Mouse (Mus musculus): ENCODE results near the gene Adgrg6.

The Adgrg6 gene

GRCm38 (mm10) chr10:14544941-14545717 is at the start of gene Adgrg6:
TSS of gene Adgrg6 (minus strand) at chr10:14545659.
- peak; percentile 3 for DNase-seq (ENCODE audit: low read depth, low spot score)

GRCm38 (mm10) chr10:14592215-14592614 is 46.8 kb upstream of the Adgrg6 start:
- DNase-seq (ENCODE audit: low read depth, low spot score) = no peak

- no peak for DNase-seq (ENCODE audit: low read depth, low spot score)
Observed at GRCm38 (mm10) chr10:14590816-14591215, 45.4 kb upstream of the Adgrg6 start.

- no peak for DNase-seq (ENCODE audit: low read depth, low spot score)
Observed at GRCm38 (mm10) chr10:14589667-14590066, 44.2 kb upstream of the Adgrg6 start.

GRCm38 (mm10) chr10:14583496-14583895 is 38.0 kb upstream of the Adgrg6 start:
- no peak for DNase-seq (ENCODE audit: low read depth, low spot score)

- DNase-seq (ENCODE audit: low read depth, low spot score) = no peak
Observed at GRCm38 (mm10) chr10:14574255-14574654, 28.8 kb upstream of the Adgrg6 start.

GRCm38 (mm10) chr10:14571143-14571542 is 25.7 kb upstream of the Adgrg6 start:
- DNase-seq (ENCODE audit: low read depth, low spot score) = no peak

GRCm38 (mm10) chr10:14570616-14571015 is 25.2 kb upstream of the Adgrg6 start:
- no peak for DNase-seq (ENCODE audit: low read depth, low spot score)

GRCm38 (mm10) chr10:14546111-14546551 is 672 bp upstream of the Adgrg6 start:
- DNase-seq (ENCODE audit: low read depth, low spot score) = no peak

- no peak for DNase-seq (ENCODE audit: low read depth, low spot score)
Observed at GRCm38 (mm10) chr10:14544608-14544940, 885 bp downstream of the Adgrg6 start.

- no peak for DNase-seq (ENCODE audit: low read depth, low spot score)
Observed at GRCm38 (mm10) chr10:14543511-14544067, 1.9 kb downstream of the Adgrg6 start.

- DNase-seq (ENCODE audit: low read depth, low spot score) = no peak
Observed at GRCm38 (mm10) chr10:14537102-14537501, 8.4 kb downstream of the Adgrg6 start.

GRCm38 (mm10) chr10:14531090-14531489 is 14.4 kb downstream of the Adgrg6 start:
- no peak for DNase-seq (ENCODE audit: low read depth, low spot score)

- DNase-seq (ENCODE audit: low read depth, low spot score) = no peak
Observed at GRCm38 (mm10) chr10:14530670-14531069, 14.8 kb downstream of the Adgrg6 start.

- no peak for DNase-seq (ENCODE audit: low read depth, low spot score)
Observed at GRCm38 (mm10) chr10:14527765-14528164, 17.7 kb downstream of the Adgrg6 start.

- no peak for DNase-seq (ENCODE audit: low read depth, low spot score)
Observed at GRCm38 (mm10) chr10:14522729-14523128, 22.7 kb downstream of the Adgrg6 start.

GRCm38 (mm10) chr10:14520912-14521675 is 24.4 kb downstream of the Adgrg6 start:
- DNase-seq (ENCODE audit: low read depth, low spot score) = no peak

GRCm38 (mm10) chr10:14517909-14518308 is 27.6 kb downstream of the Adgrg6 start:
- DNase-seq (ENCODE audit: low read depth, low spot score) = no peak

GRCm38 (mm10) chr10:14511904-14512663 is 33.4 kb downstream of the Adgrg6 start:
- peak; percentile 22 for DNase-seq (ENCODE audit: low read depth, low spot score)

- DNase-seq (ENCODE audit: low read depth, low spot score) = no peak
Observed at GRCm38 (mm10) chr10:14511157-14511556, 34.3 kb downstream of the Adgrg6 start.

- DNase-seq (ENCODE audit: low read depth, low spot score) = no peak
Observed at GRCm38 (mm10) chr10:14495658-14496057, 49.8 kb downstream of the Adgrg6 start.

- DNase-seq (ENCODE audit: low read depth, low spot score) = no peak
Observed at GRCm38 (mm10) chr10:14495204-14495603, 50.3 kb downstream of the Adgrg6 start.
